Comparison of ENCODE assay signal across 9 mouse cellular contexts in the genomic region with DNA sequence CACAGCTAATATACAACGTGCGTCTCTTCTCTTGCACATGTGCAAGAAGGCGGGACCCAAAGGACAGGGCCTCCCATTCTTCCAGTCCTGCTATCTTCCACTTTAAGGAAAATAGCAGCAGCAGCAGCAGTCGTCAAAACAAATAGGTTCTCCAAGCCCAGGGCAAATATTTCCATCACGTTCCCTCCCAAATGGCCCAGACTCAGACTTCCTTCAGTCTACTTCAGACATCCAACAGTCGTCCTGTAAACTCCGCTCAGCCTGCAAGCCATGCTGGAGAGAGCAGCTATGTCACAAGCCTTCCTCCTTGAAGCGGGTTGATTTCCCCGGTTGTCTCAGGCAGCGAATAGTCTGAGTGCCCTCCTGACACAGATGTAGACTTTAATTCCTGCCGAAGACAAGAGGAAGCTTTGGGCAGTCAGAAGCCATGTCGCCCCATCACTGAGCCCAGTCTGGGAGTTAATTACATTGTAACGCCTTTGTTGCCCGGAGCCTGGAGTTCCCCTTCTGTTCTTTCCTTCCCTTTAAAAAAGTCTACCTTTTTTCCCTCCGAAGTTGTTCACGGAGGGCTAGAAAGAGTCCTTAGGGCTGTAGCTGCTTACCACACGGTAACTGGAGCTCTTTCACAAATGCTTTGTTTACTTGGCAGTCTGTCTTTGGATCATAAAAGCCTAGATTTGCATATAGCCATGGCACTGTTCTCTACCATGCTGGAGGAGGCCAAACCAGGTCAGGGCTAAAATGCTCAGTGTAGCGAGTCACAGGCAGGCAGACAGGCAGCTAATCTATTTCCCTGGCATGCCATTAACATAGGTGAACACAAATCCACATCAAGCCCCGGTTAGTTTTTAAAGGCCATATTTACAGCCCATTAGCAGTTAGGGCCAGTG.
DNase-seq lines count a peak whose midpoint lies in the region; ATAC-seq lines count a peak whose summit lies in the region.
"Had no signal": no experiment of that assay in that cellular context is flagged by ENCODE, and none has a peak within 500 bp of the region (broad histone marks: within the 10 kb centered on the region; RNA-seq: fewer than 3 reads in every experiment).

No protein-coding gene starts in this region.

- peak overlapping the region; percentile 18; the same call in 1 of the 2 replicates for H3K4me2 ChIP-seq in forebrain, embryonic 13.5 days
- peak overlapping the region; percentile 24 for H3K4me2 ChIP-seq in midbrain, embryonic 16.5 days (ENCODE audit: low read length)
- H3K4me2 ChIP-seq: liver, embryonic 15.5 days had no signal

- H3K9me3 ChIP-seq in forebrain, embryonic 13.5 days (replicated peaks) = no peaks in the 10 kb centered on the region
- H3K9me3 ChIP-seq in midbrain, embryonic 16.5 days (replicated peaks; ENCODE audit: control insufficient read depth, low read length, poor library complexity, severe bottlenecking) = no peaks in the 10 kb centered on the region
- H3K9me3 ChIP-seq: liver, embryonic 15.5 days had no signal

- H3K4me3 ChIP-seq in forebrain, embryonic 13.5 days = no peak overlapping the region
- H3K4me3 ChIP-seq in midbrain, embryonic 16.5 days (ENCODE audit: low read depth, low read length) = no peak overlapping the region
- H3K4me3 ChIP-seq: liver, embryonic 15.5 days had no signal

- H3K36me3 ChIP-seq in forebrain, embryonic 13.5 days (ENCODE audit: poor library complexity, severe bottlenecking) = no peaks in the 10 kb centered on the region
- no peaks in the 10 kb centered on the region for H3K36me3 ChIP-seq in midbrain, embryonic 16.5 days (ENCODE audit: control insufficient read depth, insufficient read depth, low read length)
- H3K36me3 ChIP-seq: liver, embryonic 15.5 days had no signal

- H3K27ac ChIP-seq in forebrain, embryonic 13.5 days = peak overlapping the region; percentile 69
- H3K27ac ChIP-seq in midbrain, embryonic 16.5 days (ENCODE audit: low read length) = peak overlapping the region; percentile 5; the same call in 1 of the 2 replicates
- H3K27ac ChIP-seq: liver, embryonic 15.5 days had no signal

- WGBS in forebrain, embryonic 13.5 days = 33% methylated on average over 19 of the region's 19 CpGs
- WGBS in midbrain, embryonic 16.5 days = 28% methylated on average over 19 of the region's 19 CpGs

- H3K27me3 ChIP-seq in forebrain, embryonic 13.5 days = no peaks in the 10 kb centered on the region
- no peaks in the 10 kb centered on the region for H3K27me3 ChIP-seq in midbrain, embryonic 16.5 days (ENCODE audit: control insufficient read depth, insufficient read depth, low read depth, low read length)
- H3K27me3 ChIP-seq: liver, embryonic 15.5 days had no signal

- peaks cover 17% of the 10 kb centered on the region for H3K4me1 ChIP-seq in forebrain, embryonic 13.5 days
- peaks cover 10% of the 10 kb centered on the region for H3K4me1 ChIP-seq in midbrain, embryonic 16.5 days (ENCODE audit: control insufficient read depth, insufficient read depth, low read length)
- H3K4me1 ChIP-seq: liver, embryonic 15.5 days had no signal

- H3K9ac ChIP-seq in forebrain, embryonic 13.5 days = peak overlapping the region; percentile 7; the same call in 1 of the 2 replicates
- H3K9ac ChIP-seq in midbrain, embryonic 16.5 days (ENCODE audit: low read depth, low read length) = no peak overlapping the region
- H3K9ac ChIP-seq: liver, embryonic 15.5 days had no signal

- peak; percentile 62 for DNase-seq in adrenal gland, adult 2 months
- no peak for DNase-seq in adrenal gland, adult 18-20 months (ENCODE audit: low spot score in 2 of 2)
- peak; percentile 42 for DNase-seq in kidney, adult 18-20 months
- DNase-seq in right cerebral cortex, postnatal 36 days (ENCODE audit: low spot score in 2 of 2) = no peak
- DNase-seq in thymus, postnatal 0 days (ENCODE audit: low spot score) = no peak
- no peak for DNase-seq in spleen, postnatal 36 days (ENCODE audit: low spot score in 2 of 2)

- ATAC-seq in forebrain, embryonic 13.5 days = peak; percentile 79
- ATAC-seq in midbrain, embryonic 16.5 days = no peak

Comparison
In these comparisons a context has a peak if more than half of its experiments do, and no peak if none do; other contexts are left out.
1. DNase-seq: peak in adrenal gland, adult 2 months (single experiment) and kidney, adult 18-20 months (single experiment); none in adrenal gland, adult 18-20 months (0 of 2), right cerebral cortex, postnatal 36 days (0 of 2), thymus, postnatal 0 days (single experiment) and spleen, postnatal 36 days (0 of 2).